ENCODE assay signal across 8 mouse cellular contexts in genomic region chr1:152555944-152556573, GRCm38 (mm10).
DNase-seq lines count a peak whose midpoint lies in the region; ATAC-seq lines count a peak whose summit lies in the region.

No protein-coding gene starts in this region.

- DNase-seq in urinary bladder, adult 2 months (ENCODE audit: low spot score) = peak; percentile 38
- DNase-seq in urinary bladder, postnatal 10 days (ENCODE audit: low spot score) = no peak
- peak; percentile 87 for DNase-seq in heart, postnatal 4 days
- DNase-seq in layer of hippocampus, postnatal 36 days = peak; percentile 35 to 58
- peak; percentile 86 for DNase-seq in lung, postnatal 10 days
- peak; percentile 36 for DNase-seq in retina, postnatal 7 days (ENCODE audit: low read depth, low spot score)
- no peak for DNase-seq in spleen, adult 18-20 months

- ATAC-seq in frontal cortex, adult (ENCODE audit: low TSS enrichment) = peak; percentile 36

Comparison
In these comparisons a context has a peak if more than half of its experiments do, and no peak if none do; other contexts are left out.
1. DNase-seq: peak in urinary bladder, adult 2 months (single experiment), heart, postnatal 4 days (single experiment), layer of hippocampus, postnatal 36 days (2 of 2), lung, postnatal 10 days (single experiment) and retina, postnatal 7 days (single experiment); none in urinary bladder, postnatal 10 days (single experiment) and spleen, adult 18-20 months (0 of 2).